Mouse (Mus musculus) kidney, adult 11 months (tissue): ENCODE data around the gene Tanc1.
"Not testable (repeated sequence)": the region's sequence is repeated elsewhere in the genome, so short reads cannot be mapped to it uniquely, and the experiment has no call there.

ENCODE experiments used
- DNase-seq: peaks from one replicate; pipeline ENCODE4 v3.0.0; 2022

The Tanc1 gene

GRCm38 (mm10) chr2:59611831-59612732, at the start of gene Tanc1:
Tanc1 (plus strand) TSS chr2:59612042.
- DNase-seq: peak; percentile 90

GRCm38 (mm10) chr2:59562215-59562614, 49.6 kb upstream of the Tanc1 start:
- no peak for DNase-seq

GRCm38 (mm10) chr2:59562696-59563095, 49.1 kb upstream of the Tanc1 start:
- no peak for DNase-seq

GRCm38 (mm10) chr2:59564029-59564611, 47.7 kb upstream of the Tanc1 start:
- not testable (repeated sequence) for DNase-seq

GRCm38 (mm10) chr2:59564947-59565346, 46.9 kb upstream of the Tanc1 start:
- DNase-seq: no peak

GRCm38 (mm10) chr2:59580939-59581338, 30.9 kb upstream of the Tanc1 start:
- no peak for DNase-seq

GRCm38 (mm10) chr2:59583961-59584360, 27.9 kb upstream of the Tanc1 start:
- DNase-seq: no peak

- DNase-seq: no peak
These were observed 24.3 kb upstream of the Tanc1 start for GRCm38 (mm10) chr2:59587387-59588095.

- DNase-seq: no peak
These were observed 23.8 kb upstream of the Tanc1 start for GRCm38 (mm10) chr2:59588096-59588405.

GRCm38 (mm10) chr2:59593341-59593902, 18.4 kb upstream of the Tanc1 start:
- no peak for DNase-seq

- no peak for DNase-seq
These were observed 17.7 kb upstream of the Tanc1 start for GRCm38 (mm10) chr2:59594095-59594494.

GRCm38 (mm10) chr2:59596545-59596944, 15.3 kb upstream of the Tanc1 start:
- DNase-seq: no peak

GRCm38 (mm10) chr2:59598286-59598685, 13.6 kb upstream of the Tanc1 start:
- peak; percentile 39 for DNase-seq

GRCm38 (mm10) chr2:59598894-59599293, 12.9 kb upstream of the Tanc1 start:
- no peak for DNase-seq

GRCm38 (mm10) chr2:59599338-59600111, 12.3 kb upstream of the Tanc1 start:
- peak; percentile 58 for DNase-seq

GRCm38 (mm10) chr2:59600123-59600840, 11.6 kb upstream of the Tanc1 start:
- peak; percentile 76 for DNase-seq

- DNase-seq: no peak
These were observed 10.9 kb upstream of the Tanc1 start for GRCm38 (mm10) chr2:59600980-59601379.

GRCm38 (mm10) chr2:59601452-59601851, 10.4 kb upstream of the Tanc1 start:
- no peak for DNase-seq

- no peak for DNase-seq
These were observed 2.9 kb upstream of the Tanc1 start for GRCm38 (mm10) chr2:59608958-59609357.

GRCm38 (mm10) chr2:59611216-59611810, 529 bp upstream of the Tanc1 start:
- DNase-seq: peak; percentile 15

GRCm38 (mm10) chr2:59612733-59613473, 1.1 kb downstream of the Tanc1 start:
- DNase-seq: peak; percentile 36
